Mouse (Mus musculus) MN1 (cell line): ENCODE measurements around the gene Nxn.

ENCODE experiments used
- DNase-seq: peaks from one replicate; pipeline ENCODE4 v3.0.0-alpha.2; 2016; ENCODE audit warnings: low spot score

Gene Nxn

DNA sequence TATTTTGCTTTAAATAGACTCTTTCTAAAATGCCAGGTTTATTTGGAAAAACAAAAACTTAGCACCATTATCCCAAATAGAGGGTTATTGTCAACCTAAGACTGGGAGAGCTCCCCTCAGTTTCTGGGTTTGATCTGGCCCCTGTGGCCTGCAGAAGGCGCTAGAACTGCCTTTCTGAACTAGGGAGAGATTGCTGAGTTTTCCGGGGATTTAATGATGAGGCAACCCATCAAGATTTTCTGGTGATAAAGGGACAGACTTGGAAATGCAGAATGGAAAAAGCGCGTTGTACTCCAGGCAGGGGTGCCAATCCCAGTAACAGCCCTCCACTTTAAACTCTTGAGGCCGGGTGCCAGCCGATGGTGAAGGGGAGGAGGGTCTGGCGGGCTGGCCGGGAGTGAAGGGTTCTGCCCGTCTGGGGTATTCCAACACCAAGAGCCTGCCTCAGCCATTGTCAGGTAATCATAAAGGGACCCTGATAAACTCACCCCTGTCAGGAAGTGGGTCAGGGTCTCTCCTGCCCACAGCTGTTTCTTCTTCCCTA is 100.4 kb downstream of the Nxn start:
- DNase-seq, result no peak

DNA sequence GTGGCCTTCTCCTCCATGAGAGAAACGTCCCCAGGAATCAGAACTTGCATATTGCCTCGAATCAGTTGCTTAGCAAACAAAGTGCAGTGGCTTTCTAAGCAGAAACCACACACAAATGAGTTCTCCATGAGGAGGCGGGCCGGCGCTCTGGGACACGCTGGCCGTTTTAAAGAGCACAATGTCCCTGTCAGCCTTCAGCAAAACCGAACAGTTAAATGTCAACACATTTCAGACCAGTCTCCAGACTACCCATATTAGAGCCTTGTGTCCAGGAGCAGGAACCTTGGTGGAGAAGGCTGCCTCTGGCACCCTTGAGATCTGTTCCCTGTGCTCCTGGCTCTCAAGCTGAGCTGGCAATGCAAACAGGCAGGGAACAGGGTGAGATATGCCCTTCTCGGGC is 101.7 kb downstream of the Nxn start:
- no peak for DNase-seq

DNA sequence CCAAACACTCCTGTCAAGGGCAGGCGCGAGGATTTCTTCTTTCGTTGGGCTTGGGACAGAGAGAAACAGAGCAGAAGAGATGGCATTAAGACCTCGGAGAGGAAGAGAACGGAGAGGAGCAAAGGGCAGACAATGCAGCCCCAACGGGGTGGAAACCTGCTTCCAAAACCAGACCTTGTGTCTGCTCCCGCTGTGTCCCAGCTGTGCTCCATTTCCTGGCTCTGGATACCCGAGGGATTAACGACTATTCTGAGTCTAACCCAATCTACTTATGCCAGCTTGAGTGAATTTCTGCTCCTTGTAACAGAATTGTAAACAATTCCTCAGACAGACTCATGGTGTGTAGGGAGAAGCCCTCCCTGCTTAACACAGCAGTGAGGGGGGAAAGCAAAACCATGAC is 104.1 kb downstream of the Nxn start:
- DNase-seq, result peak; percentile 16

DNA sequence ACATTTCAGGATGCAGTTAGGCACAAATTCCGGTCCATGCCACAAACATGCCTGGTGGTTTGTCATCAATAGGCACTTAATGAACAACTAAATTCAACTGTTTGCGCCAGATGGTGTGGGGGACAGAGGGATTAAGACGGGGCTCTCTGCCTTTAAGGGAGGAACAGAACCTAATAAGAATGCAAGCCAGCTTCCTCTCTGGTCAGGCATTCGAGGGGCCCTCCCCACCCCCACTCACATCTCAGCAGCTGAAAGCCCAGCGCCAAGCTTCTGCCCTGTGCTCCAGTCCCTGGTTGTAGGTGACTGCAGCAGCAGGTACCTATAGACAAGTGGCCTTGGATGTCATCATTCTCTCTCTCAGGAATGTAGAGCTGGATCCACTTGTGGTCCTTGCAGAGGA is 104.9 kb downstream of the Nxn start:
- DNase-seq, result no peak

DNA sequence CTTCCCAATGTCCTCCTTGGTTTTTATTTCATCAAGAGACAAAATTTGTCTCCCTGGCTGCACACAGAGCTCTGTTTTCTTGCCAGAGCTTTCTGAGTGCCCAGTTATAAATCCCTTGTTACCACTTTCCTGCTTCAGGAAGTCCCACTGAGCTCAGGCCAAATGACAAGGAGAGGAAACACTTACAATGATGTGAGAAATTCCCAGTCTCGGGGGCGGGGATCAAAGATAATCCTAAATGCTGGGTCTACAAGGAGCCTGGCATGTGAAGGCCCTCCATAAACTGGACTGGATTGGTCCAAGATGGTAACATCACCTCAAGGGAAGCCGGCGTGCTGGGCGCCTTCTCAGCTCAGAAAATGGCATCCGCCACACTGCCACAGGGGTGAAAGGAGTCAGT is 106.1 kb downstream of the Nxn start:
- DNase-seq, result no peak

DNA sequence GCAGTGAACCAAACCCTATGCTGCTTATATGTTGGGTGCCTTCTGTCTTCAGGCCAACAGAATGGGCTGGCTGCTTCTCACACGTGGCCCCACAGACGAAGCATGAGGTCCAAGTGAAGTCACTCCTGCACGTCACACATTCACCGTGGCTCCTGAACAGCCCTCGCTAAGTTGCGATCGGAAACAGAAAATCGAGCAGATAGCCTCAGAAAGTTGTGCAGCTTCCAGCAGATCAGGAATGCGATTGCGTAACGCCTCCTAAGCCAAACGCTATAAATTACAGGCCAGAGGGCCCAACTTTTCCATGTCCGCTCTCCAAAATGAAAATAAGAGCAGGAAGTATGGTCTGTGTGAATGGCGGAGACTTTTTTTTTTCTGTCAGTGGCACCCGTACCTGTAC is 106.5 kb downstream of the Nxn start:
- DNase-seq, result no peak

DNA sequence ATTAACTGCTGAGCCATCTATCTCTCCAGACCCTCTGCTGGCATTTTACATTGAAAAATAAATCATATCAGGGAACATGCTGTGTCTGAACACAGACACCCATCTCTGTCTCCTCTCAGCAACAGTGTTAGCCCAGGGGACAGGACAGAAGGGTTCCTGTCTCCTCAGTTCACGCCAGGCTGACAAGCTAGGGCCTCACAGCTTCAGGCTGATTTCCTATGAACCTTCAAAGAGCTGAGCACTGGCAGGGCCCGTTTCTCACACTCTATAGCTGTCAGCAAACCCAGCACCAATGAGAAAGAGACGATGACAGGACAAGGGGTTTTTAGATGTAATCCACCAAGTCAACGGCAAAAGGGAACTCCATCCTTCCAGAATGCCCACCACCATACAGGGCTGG is 107.0 kb downstream of the Nxn start:
- no peak for DNase-seq

DNA sequence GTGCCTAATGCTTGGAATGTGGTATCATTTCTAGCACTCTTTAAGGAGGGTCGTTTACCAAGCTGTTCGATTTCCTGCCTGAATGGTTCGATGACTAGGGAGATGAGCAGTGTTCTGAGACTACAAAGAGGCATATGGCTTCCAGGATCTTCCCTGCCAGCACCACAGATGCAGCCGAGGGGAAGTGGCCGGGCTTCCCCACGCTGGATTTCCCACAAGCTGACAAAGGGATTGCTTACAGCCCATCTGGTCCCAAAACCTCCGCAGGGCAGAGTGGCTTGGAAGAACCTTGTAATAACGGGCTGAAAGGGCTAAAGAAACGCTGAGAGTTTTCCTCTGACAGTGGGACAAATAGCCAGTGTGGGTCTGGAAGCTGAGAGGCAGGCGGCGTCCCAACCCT is 108.6 kb downstream of the Nxn start:
- no peak for DNase-seq

DNA sequence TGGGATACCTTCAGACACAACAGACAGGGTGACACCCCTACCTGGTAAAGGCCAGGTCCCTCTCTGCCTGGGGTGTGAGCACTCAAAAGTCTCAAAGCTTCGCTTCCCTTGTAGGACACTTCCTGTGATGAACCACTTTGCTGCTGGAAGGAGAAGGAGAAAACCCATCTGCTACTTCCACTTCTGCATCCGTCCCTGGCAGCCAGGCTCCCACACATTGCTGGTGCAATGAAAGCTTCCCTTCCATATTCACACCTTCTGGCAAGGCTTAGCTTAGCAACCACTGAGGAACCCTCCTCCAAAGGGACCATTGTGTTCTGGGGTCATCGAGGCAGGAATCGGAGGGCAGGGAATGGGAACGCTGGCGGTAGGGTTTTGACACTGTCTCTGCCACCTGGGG is 110.3 kb downstream of the Nxn start:
- DNase-seq, result no peak

DNA sequence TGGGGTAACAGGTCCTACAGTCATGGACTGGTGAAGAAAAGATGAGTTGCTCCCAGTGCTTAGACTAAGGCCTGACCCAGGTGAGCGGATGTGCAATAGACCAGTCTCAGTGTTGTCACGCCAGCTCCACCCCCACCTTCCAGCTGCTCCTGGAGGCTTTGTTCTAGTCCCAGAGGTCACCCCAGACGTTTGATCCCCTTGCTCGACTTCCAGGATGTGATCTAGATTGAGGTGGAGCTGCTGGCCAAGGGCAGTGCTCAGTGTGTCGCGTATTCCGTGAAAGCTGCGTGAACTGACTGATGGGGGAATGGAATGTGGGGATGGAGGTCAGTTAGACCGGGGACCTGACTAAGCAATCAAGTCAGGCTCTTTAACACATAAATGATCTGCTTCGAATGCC is 111.6 kb downstream of the Nxn start:
- no peak for DNase-seq

DNA sequence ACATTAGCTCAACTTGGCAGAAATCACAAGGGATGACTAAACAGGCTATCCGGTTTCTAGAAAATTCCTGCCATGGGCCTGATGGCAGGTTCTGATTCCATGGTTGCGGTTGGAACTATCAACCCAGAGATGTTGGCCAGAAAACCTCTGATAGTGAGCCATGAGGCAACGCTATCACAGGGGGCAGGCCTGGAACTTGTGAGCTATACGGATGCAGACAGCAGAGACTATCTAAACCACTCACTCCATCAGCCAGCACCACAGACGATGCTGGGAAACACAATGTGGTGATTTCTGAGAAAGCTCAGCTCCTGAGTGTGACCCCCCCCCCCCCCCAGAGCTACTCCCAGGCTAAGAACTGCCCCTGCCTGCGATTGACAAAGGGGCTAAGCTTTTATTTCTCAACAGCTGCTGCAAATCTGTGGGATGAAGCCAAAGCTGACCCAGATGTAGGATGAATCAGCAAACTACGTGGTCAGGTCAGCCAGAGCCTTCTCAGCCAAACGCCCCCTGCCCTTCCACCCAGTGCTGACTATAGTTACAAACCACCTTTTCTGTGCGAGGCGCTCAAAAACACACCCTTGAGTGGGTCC is 112.3 kb downstream of the Nxn start:
- DNase-seq, result no peak

DNA sequence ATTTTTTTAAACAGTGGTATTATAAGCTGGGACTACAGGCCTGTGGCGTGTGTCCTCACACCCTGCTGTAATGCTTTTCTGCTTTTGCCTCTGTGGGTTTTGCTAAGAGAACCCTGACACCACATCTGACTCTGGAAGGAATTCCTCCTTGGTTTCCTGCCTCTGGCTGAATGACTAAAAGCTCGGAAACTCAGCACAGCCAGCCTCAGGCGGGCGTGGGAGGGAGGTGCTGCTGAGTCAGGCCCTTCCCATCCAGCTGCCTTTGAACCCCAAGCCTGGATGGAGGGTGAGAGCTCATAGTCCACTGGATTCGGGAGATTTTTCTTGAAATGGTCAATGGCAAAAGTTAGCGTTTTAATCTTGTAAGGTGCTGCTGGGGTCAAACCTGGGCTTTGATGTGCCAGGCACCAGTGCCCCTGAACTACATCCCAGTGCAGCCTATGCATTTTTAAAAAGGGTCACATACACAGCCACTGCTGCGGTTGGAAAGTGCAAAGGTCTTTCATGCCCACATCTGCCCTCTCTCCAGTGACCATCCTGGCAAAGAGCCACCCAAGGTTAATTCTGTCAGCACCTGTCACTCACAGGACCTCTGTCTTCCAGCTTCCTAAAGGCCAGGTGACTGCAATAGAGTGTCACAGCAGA is 113.4 kb downstream of the Nxn start:
- DNase-seq, result no peak

DNA sequence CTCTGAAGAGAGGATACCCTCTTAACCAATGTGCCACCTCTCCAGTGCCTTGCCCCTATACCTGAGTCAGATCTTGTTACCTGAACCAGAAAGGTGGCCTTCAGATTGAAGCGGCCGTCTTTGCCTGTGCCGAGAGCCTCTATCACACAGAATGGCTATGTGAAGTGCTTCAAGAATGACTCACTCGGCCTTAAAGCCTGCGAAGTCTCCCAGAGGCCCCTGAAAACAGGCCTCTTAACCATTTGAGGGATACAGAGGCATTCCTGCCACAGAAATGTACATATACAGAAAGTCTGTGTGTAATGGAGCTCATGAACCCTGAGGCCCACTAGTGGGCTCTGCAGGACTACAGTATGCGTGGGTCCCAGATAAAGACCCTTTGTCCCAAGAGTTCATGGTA is 115.1 kb downstream of the Nxn start:
- no peak for DNase-seq

DNA sequence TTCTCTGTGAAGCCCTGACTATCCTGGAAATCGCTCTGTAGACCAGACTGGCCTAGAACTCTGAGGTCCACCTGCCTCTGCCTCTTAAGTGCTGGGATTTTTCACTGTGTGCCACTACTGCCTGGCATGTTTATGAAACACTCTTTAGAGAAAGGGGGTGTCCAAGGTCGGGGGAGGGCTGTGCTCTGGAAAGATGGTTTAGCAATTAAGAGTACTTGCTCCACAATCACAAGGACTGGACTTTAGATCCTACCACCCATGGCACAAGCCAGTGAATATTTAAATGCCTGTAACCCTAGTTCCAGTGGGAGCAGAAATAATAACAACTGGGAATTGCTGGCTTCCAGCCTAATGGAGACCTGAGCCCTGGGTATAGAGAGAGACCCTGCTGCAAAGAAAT is 119.0 kb downstream of the Nxn start:
- no peak for DNase-seq

DNA sequence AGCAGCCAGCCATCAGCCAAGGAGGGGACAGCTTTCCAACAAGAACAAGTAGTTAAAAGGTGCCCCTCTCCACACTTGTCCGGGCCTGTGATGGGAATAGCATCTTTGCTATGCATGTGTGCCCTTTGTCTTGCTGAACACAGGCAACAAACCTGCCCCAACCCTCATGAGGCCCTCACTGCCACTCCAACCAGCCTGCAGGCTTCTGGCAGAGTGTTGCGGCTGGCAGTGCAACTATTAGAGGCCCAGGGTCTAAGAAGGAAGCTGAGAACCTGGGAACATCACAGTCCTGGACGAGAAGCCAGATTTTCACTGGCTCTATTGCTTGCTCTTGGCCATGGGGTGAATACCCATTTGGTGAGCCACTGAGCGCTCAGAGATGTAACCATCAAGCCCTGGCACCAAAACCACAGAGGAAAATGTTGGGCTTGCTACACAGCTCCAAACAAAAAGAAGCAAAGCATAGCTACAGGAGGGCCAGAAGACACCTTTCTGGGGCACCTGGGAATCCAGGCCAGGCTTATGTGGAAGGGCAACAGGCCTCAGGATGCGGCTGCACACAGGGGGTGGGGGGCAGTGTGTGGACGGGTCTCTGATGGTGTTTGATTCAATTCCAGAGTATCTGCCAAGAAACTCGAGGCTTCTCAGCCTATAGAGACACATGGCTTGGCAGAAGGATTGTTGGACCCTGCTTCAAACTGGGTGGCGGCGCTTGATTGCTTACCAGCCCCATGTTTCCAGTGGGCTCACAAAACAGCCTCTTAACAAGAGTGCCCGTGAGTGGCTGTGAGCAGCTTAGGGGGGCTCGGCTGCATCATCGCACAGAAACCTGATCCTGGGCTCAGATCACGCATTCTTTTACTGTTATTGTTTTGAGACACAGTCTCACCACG is 119.7 kb downstream of the Nxn start:
- DNase-seq, result no peak

DNA sequence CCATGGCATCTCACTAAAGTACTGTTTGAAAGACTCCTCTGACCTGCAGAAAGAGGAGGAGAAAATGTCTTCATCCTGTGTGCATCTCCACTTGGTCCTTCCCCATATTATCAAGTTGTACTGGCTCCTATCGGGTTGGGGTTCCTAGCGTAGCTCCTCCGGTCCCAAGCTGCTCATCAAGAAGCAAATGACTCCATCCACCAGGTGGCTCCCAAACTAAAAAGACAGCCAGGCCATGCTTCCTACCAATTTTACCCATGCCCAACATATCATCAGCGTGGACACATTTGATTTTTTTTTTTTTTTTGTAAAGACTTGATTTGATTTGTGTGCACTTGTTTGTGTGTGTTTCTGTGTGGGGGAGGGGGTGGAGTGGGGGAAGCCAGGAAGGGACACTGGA is 126.5 kb downstream of the Nxn start:
- peak; percentile 53 for DNase-seq

DNA sequence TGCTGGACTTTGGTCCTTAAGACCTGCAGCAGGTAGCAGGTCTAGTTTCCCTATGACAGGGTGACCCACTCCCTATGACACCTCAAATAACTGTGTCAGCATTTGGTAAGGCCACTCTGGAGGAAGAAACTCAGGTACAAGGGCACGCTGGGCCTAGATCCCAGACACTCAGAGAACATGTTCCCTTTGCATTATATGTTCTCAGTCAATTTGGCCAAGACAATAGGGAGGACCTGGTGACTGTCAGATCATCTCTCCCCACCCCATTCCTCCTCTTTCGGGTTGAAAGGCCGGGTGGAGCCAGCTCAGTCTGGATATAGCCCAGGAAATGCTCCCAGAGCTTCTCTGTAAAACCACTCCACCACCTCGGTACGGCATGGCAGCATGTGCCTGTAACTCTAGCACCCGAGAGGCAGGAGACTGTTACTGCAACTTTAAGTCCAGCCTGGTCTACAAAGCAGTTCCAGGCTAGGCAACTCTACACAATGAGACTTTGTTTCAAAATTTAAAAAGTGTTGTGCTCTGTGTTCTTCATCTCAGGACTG is 130.3 kb downstream of the Nxn start:
- DNase-seq, result no peak

DNA sequence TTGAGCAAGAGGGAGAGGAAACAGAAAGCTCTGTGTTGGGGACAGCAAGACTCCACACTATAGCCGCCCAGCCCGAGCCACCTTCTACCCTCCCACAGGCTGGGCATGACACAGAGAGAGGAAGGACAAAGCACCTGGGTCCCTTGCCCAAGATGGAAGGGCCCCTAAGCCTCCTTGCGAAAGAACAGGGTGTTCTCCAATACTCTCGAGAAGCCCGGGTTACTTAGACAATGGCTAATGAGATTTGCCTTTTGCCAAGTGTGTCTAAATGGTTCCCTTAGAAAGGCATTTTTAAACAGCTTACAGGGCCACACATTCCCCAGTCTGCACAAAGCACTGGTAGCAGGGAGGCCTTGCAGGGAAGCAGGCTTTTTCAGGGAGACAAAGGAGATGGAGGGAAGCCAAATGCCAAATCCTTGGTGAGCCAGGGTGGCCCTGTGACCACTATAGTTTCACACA is 130.9 kb downstream of the Nxn start:
- peak; percentile 11 for DNase-seq

DNA sequence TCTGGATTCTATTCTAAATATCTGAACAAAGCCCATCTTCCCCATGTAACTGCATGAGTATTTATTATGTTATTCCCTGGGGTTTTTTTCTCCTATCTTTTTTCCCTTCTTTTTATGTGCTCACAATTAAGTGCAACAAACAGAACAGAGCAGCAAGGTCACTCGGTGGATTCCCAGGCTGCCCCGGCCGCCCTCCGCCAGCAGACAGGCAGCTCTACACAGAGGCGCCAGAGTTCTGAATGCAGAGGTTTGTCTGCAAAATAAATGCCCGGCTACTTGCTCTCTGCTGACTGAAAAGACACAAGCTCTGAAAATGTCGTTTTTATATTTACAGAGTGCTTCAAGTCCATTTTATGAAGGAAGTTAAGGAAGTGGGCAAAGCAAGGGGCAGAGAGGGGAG is 131.4 kb downstream of the Nxn start:
- no peak for DNase-seq

DNA sequence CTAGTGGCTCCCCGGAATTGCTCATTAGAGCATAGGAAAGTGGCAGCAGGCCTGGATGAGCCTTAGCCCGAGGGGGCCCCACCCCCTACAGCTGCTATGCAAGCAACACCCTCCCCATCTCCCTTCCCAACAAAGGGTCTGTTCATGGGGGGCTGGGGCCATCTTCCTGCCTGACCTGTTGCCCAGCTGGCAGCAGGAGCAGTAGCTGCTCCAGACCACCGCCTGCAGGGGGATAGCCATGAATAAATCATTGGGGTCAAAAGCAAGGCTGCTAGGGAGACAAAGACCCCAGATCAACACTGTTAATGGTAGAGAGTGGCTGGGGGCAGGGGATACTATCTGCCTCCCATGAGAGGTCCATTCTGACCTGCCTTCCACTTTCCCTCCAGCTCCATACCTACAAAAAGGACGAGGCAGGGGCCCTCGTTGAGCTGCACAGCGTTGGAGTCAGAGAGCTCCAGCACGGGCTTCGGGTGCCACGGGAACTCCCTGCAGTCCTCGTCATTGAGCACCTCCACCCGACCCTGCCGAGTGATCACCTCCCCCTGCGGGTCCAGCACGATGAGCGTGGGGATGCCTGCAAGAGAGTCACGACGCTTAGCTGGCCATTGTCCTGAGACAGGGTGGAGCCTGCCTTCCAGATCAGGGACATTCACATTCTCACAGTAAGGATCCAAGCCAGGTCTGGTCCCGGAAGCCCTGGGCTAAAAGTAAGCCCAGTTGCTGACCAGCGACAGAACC is 136.2 kb downstream of the Nxn start:
- DNase-seq, result no peak

DNA sequence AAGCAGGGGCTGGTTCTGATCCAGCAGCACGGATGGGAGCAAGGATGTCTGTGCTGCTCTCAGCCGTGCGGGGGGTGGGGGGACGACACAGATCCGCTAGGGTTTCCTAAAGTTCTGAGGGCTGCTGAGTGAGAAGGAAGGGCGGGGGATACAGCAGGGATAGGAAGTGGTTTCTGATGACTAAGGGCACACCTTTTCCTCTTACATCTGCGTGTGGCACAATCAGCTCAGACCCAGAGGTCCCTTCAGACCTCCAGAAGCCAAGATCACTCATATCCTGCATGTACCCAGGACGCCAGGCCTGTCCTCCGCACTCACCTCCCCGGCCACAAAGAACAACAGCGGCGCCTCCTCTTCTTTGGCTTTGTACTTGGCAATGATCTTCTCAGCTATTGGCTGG is 137.7 kb downstream of the Nxn start:
- no peak for DNase-seq
